Mouse (Mus musculus): ENCODE measurements at regions not wholly inside any gene's neighbourhood (a gene's known extent, or its start where the extent isn't known, plus 50 kb on each side); places are given as distances from the start of the nearest gene placed in this dataset.

DNA sequence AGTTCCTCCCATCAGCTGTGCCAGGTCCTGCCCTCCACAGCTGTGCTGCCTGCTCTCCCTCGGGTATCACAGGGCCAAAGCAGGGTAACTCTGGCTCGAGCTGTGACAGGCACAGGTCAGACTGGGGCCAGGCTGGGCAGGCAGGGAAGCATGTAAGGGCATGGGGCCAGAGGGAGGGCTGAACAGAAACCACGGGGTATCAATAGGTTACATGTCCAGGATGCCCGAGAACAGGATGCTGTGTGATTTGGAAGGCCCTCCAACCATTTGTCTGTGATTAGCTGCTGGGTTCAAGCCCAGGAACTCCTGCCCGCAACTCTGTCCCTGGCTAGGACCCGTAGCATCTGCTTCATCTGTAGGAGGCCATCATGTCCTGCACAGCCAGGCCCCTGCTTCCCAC, 391.9 kb downstream of the Fam19a5 start:
- Histone ChIP-seq H3K9ac (ENCODE audit: control insufficient read depth, low read depth, low read length, poor library complexity, severe bottlenecking) (no peak overlapping the region), H3K27ac (ENCODE audit: control insufficient read depth, low read depth, low read length) (no peak overlapping the region), H3K36me3 (ENCODE audit: control insufficient read depth in 1 of 2, insufficient read depth in 2 of 2, low read length in 2 of 2) (no peaks in the 10 kb centered on the region), H3K27me3 (ENCODE audit: control insufficient read depth in 1 of 2, insufficient read depth in 2 of 2, low read length in 2 of 2) (no peaks in the 10 kb centered on the region), H3K4me1 (ENCODE audit: control insufficient read depth in 1 of 2, insufficient read depth in 2 of 2, low read length in 2 of 2) (no peaks in the 10 kb centered on the region), H3K79me2 (ENCODE audit: control insufficient read depth, insufficient read depth, low read length, poor library complexity) (no peaks in the 10 kb centered on the region), H3K4me3 (ENCODE audit: control insufficient read depth in 1 of 2, insufficient read depth in 1 of 2, low read depth in 2 of 2, low read length in 2 of 2) (no peak overlapping the region), H3K9me3 (replicated peaks; ENCODE audit: insufficient read depth, low read length) (no peaks in the 10 kb centered on the region)
- DNase-seq (ENCODE audit: low read depth, low spot score) = no peak
- TF ChIP-seq USF1 (IDR thresholded peaks at IDR 0.05; ENCODE audit: low read depth, low read length) (no peak), MYB (IDR thresholded peaks at IDR 0.05; ENCODE audit: low read depth, low read length) (no peak), CHD2 (IDR thresholded peaks at IDR 0.05; ENCODE audit: low read length) (no peak), RCOR1 (IDR thresholded peaks at IDR 0.05; ENCODE audit: low read depth, low read length) (no peak), RAD21 (IDR thresholded peaks at IDR 0.05; ENCODE audit: low read depth, low read length) (no peak), ETS1 (IDR thresholded peaks at IDR 0.05; ENCODE audit: low read depth, low read length) (no peak)

DNA sequence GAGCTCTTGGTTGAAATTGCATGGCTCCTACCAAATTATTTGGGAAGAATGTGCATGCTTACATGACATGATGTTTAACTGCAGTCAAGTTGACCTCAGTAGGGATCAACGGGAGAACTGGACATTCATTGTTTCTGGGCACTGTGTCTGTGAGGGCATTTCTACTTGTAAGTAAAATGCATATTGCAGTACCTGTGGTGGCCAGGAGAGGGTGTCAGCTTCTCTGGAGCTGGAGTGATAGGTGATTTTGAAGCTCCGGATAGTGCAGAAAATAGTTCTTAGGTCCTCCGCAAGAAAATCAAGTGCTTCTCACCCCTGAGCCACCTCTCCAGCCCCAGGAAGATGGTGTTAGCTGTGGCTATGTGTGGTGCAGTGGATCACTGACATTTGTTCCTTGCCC, 396.7 kb downstream of the Fam19a5 start:
- TF ChIP-seq MAZ (IDR thresholded peaks at IDR 0.05; ENCODE audit: low read depth, low read length) (no peak), POLR2AphosphoS5 (IDR thresholded peaks at IDR 0.05; ENCODE audit: borderline replicate concordance, low read depth, low read length) (no peak), KAT2A (conservative IDR thresholded peaks at IDR 0.05; ENCODE audit: low read depth, low read length) (no peak), MAFK (IDR thresholded peaks at IDR 0.05; ENCODE audit: borderline replicate concordance, low read depth, low read length) (no peak)
- Histone ChIP-seq H3K27ac (ENCODE audit: control insufficient read depth, low read depth, low read length) (no peak overlapping the region), H3K9me3 (replicated peaks; ENCODE audit: insufficient read depth, low read length) (no peaks in the 10 kb centered on the region), H3K4me3 (ENCODE audit: control insufficient read depth in 1 of 2, insufficient read depth in 1 of 2, low read depth in 2 of 2, low read length in 2 of 2) (no peak overlapping the region), H3K27me3 (ENCODE audit: control insufficient read depth in 1 of 2, insufficient read depth in 2 of 2, low read length in 2 of 2) (no peaks in the 10 kb centered on the region), H3K4me1 (ENCODE audit: control insufficient read depth in 1 of 2, insufficient read depth in 2 of 2, low read length in 2 of 2) (no peaks in the 10 kb centered on the region), H3K9ac (ENCODE audit: control insufficient read depth, low read depth, low read length, poor library complexity, severe bottlenecking) (no peak overlapping the region), H3K36me3 (ENCODE audit: control insufficient read depth in 1 of 2, insufficient read depth in 2 of 2, low read length in 2 of 2) (no peaks in the 10 kb centered on the region), H3K79me2 (ENCODE audit: control insufficient read depth, insufficient read depth, low read length, poor library complexity) (no peaks in the 10 kb centered on the region)
- DNase-seq (ENCODE audit: low read depth, low spot score) = peak; percentile 1

DNA sequence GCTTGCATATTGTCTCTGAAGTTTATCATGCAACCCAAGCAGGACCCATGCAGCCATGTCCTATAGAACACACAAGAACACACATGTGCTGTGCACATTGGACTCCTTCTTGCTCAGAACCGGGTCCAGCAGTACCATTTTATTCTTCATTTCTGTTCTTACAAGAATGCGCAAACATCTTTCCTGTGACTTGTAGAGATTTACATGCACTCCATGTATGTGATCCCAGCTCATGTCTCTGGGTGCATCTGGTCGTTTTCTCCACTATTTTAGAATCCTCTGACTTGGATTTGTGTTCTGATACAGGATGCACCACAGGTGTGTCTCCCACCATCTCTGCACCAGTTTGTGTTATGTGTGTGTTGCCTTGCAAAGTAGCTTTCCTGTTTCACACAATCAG, 408.4 kb downstream of the Fam19a5 start:
- H3K9me3 ChIP-seq (replicated peaks; ENCODE audit: insufficient read depth, low read length) = no peaks in the 10 kb centered on the region
- H3K27ac ChIP-seq (ENCODE audit: control insufficient read depth, low read depth, low read length) = no peak overlapping the region
- H3K79me2 ChIP-seq (ENCODE audit: control insufficient read depth, insufficient read depth, low read length, poor library complexity) = no peaks in the 10 kb centered on the region
- H3K9ac ChIP-seq (ENCODE audit: control insufficient read depth, low read depth, low read length, poor library complexity, severe bottlenecking) = no peak overlapping the region
- no peak overlapping the region for H3K4me3 ChIP-seq (ENCODE audit: control insufficient read depth in 1 of 2, insufficient read depth in 1 of 2, low read depth in 2 of 2, low read length in 2 of 2)
- DNase-seq (ENCODE audit: low read depth, low spot score) = no peak
- no peaks in the 10 kb centered on the region for H3K27me3 ChIP-seq (ENCODE audit: control insufficient read depth in 1 of 2, insufficient read depth in 2 of 2, low read length in 2 of 2)
- TF ChIP-seq UBTF (IDR thresholded peaks at IDR 0.05; ENCODE audit: borderline replicate concordance, insufficient read depth, low read depth, low read length) (no peak), MAFK (IDR thresholded peaks at IDR 0.05; ENCODE audit: borderline replicate concordance, low read depth, low read length) (no peak), CHD1 (IDR thresholded peaks at IDR 0.05; ENCODE audit: low read depth, low read length) (no peak), ELF1 (IDR thresholded peaks at IDR 0.05; ENCODE audit: low read depth, low read length) (no peak), SMC3 (IDR thresholded peaks at IDR 0.05; ENCODE audit: low read depth, low read length) (no peak), EP300 (IDR thresholded peaks at IDR 0.05; ENCODE audit: low read depth in 1 of 2, low read length in 2 of 2) (no peak), GABPA (IDR thresholded peaks at IDR 0.05; ENCODE audit: low read depth, low read length) (no peak)
- H3K36me3 ChIP-seq (ENCODE audit: control insufficient read depth in 1 of 2, insufficient read depth in 2 of 2, low read length in 2 of 2) = no peaks in the 10 kb centered on the region
- no peaks in the 10 kb centered on the region for H3K4me1 ChIP-seq (ENCODE audit: control insufficient read depth in 1 of 2, insufficient read depth in 2 of 2, low read length in 2 of 2)
